Mouse (Mus musculus): Measurements from ENCODE around the gene Olfr372. TPM values are rescaled to one million over a fixed set of nuclear protein-coding genes. Genes with fewer than 3 reads are reported as not detected.
"Not testable (repeated sequence)": the region's sequence is repeated elsewhere in the genome, so short reads cannot be mapped to it uniquely, and the experiment has no call there.

The Olfr372 gene
- polyA plus RNA-seq, 1 experiment from 2014 or later, result not detected

DNA sequence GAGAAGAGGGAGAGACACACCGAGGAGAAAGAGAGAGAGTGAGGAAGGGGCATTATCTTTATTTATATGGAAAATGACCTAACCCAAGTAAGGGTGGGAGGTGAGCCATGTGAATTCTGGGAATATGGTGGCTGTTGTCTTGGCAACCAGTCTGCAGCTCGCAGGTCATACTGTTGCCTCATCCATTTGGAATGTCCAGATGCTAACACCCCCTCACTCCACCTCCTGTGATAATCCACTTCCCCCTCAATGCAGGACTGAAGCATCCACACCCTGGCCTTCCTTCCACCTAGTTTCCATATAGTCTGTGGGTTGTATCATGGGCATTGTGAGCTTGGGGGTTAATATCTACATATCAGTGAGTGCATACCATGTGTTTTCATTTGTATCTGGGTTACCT lies 21.2 kb upstream of the Olfr372 start:
- Histone ChIP-seq H3K27me3 (no peaks in the 10 kb centered on the region), H3K4me3 (replicated peaks) (no peak overlapping the region), H3K9me3 (replicated peaks) (no peaks in the 10 kb centered on the region), H3K4me2 (no peak overlapping the region), H3K36me3 (replicated peaks) (no peaks in the 10 kb centered on the region), H3K9ac (no peak overlapping the region), H3K27ac (replicated peaks) (no peak overlapping the region), H3K4me1 (replicated peaks) (no peaks in the 10 kb centered on the region)
- ATAC-seq (ENCODE audit: insufficient read depth), result no peak
- WGBS (ENCODE audit: insufficient replicate concordance), result 55% methylated on average over 2 of the region's 2 CpGs

DNA sequence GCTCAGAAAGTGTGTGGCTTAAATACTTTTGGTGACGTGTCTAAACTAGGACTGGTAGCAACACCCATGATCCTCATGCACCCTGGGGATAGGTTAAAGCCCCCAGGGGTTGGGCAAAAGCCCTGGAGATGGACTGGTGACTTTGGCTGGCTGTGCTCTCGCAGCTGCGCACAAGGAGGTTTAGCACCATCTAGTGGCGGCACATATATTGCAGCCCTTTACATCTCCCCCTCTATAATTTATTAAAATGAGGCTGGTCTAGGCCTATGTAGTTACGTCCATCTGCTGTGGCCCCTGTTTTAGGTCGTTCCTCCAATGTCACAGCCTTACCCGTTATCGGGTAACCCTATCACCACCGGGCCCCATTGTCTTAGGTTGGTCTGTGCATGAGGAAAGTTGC lies 16.1 kb upstream of the Olfr372 start:
- H3K9ac ChIP-seq; H3K9me3 ChIP-seq (replicated peaks); H3K27ac ChIP-seq (replicated peaks); H3K27me3 ChIP-seq; H3K36me3 ChIP-seq (replicated peaks); H3K4me3 ChIP-seq (replicated peaks); H3K4me1 ChIP-seq (replicated peaks); ATAC-seq (ENCODE audit: insufficient read depth); H3K4me2 ChIP-seq: not testable (repeated sequence)
- WGBS (ENCODE audit: insufficient replicate concordance), result 7% methylated on average over 5 of the region's 9 CpGs

DNA sequence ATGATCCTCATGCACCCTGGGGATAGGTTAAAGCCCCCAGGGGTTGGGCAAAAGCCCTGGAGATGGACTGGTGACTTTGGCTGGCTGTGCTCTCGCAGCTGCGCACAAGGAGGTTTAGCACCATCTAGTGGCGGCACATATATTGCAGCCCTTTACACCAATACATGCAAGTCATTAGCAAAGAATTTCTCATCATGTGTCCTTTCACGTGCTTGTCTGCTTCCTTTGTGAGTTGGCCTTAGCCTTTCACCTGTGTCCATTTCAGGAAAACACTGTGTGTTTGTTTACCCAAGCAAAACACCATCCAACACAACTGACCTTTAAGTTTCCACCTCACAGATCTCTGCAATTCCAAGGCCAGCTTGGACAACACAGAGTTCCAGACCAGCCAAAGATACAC lies 8.1 kb upstream of the Olfr372 start:
- WGBS (ENCODE audit: insufficient replicate concordance), result 13% methylated on average over 4 of the region's 4 CpGs
- H3K27me3 ChIP-seq; H3K9ac ChIP-seq; H3K27ac ChIP-seq (replicated peaks); ATAC-seq (ENCODE audit: insufficient read depth); H3K36me3 ChIP-seq (replicated peaks); H3K4me3 ChIP-seq (replicated peaks); H3K4me1 ChIP-seq (replicated peaks); H3K9me3 ChIP-seq (replicated peaks); H3K4me2 ChIP-seq: not testable (repeated sequence)

DNA sequence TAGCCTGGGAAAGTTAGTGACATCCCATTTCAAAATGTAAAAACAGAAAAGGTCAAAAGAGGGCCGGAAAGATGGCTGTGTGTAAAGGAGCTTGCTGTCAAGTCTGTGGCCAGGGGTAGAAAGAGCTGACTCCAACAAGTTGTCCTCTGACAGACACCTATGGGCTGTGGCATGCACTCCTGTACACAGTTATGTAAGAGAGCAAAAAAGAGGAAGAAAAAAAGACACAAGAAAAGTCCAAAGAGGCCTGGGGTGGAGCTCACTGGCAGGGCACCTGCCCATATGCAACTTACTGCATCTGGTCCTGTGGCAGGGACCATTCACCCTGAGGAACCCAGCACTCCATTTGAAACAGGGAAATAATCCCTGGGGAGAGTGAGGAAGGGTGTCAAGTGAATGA lies 1.5 kb downstream of the Olfr372 start:
- no peak for ATAC-seq (ENCODE audit: insufficient read depth)
- H3K36me3 ChIP-seq (replicated peaks), result no peaks in the 10 kb centered on the region
- no peak overlapping the region for H3K27ac ChIP-seq (replicated peaks)
- no peak overlapping the region for H3K4me3 ChIP-seq (replicated peaks)
- no peaks in the 10 kb centered on the region for H3K27me3 ChIP-seq
- no peak overlapping the region for H3K4me2 ChIP-seq
- H3K4me1 ChIP-seq (replicated peaks), result no peaks in the 10 kb centered on the region
- 43% methylated on average over 1 of the region's 1 CpGs for WGBS (ENCODE audit: insufficient replicate concordance)
- H3K9me3 ChIP-seq (replicated peaks), result no peaks in the 10 kb centered on the region
- H3K9ac ChIP-seq, result no peak overlapping the region

DNA sequence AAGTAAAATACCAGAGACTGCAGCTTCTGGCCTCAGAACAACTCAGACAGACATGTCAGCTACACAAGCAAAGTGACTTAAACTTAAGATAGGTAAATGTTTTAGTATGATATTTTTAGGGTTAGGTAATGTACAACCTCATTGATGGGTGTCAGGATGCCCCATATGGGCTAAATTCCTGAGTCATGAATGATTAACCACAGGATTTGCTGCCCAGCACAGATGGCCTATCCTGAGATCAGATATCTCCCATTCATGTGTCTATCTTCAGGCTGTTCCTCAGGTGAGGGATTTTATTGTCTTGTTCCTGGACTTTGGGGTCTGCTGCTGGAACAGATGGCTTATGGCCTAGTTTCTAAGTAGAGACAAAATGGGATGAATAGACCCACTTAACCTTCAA lies 13.6 kb downstream of the Olfr372 start:
- not testable (repeated sequence) for H3K4me3 ChIP-seq (replicated peaks); H3K36me3 ChIP-seq (replicated peaks); H3K9ac ChIP-seq; H3K27ac ChIP-seq (replicated peaks); H3K9me3 ChIP-seq (replicated peaks); H3K4me2 ChIP-seq; H3K4me1 ChIP-seq (replicated peaks); H3K27me3 ChIP-seq; ATAC-seq (ENCODE audit: insufficient read depth)

DNA sequence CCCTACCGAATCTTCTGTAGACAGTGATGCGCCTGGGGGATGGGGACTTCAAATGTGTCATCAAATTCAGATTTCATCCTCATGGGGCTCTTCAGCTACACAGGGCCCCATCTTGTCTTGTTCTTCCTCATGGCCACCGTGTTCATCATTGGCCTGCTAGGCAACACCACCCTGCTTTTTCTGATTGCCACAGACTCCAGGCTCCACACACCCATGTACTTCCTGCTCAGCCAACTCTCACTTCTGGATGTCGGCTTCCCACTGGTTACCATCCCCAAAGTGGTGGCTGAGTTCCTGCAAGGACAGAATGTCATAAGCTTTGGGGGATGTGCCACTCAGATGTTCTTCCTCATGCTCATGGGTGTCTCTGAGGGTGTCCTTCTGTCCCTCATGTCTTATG lies 16.6 kb downstream of the Olfr372 start:
- not testable (repeated sequence) for H3K9ac ChIP-seq; H3K4me1 ChIP-seq (replicated peaks); H3K4me3 ChIP-seq (replicated peaks); H3K27ac ChIP-seq (replicated peaks); H3K27me3 ChIP-seq; H3K9me3 ChIP-seq (replicated peaks); H3K4me2 ChIP-seq; H3K36me3 ChIP-seq (replicated peaks); ATAC-seq (ENCODE audit: insufficient read depth)
- 63% methylated on average over 3 of the region's 4 CpGs for WGBS (ENCODE audit: insufficient replicate concordance)

DNA sequence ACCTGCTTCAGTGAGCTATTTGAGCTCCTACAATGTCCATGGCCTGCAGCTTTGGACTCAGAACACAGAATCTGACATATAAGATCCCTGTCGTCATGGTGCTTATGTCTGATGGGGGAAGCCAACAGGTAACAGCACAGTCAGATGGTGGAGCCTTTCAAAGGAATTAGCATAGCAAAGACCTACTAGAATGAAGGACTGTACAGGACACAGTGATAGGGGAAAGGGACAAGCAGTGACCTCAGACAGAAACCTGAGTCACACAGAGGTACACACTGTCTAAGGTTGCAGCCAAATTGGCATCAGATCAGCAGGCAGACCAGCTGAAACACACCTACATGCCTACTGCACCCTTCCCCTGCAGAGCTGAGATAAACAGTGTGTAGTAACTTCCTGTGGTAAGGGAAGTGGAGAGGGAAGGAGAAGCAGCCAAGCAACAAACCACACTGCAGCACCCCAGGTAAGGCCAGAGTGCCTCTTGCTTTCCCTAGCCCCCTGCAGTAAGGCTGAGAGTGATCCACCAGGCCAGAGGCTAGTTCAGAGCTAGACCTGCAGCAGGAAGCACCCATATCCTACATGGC lies 25.9 kb downstream of the Olfr372 start:
- not testable (repeated sequence) for ATAC-seq (ENCODE audit: insufficient read depth); H3K9me3 ChIP-seq (replicated peaks); H3K9ac ChIP-seq; H3K27ac ChIP-seq (replicated peaks); H3K4me1 ChIP-seq (replicated peaks); H3K4me3 ChIP-seq (replicated peaks); H3K27me3 ChIP-seq; H3K36me3 ChIP-seq (replicated peaks); H3K4me2 ChIP-seq
- 39% methylated on average over 1 of the region's 1 CpGs for WGBS (ENCODE audit: insufficient replicate concordance)

DNA sequence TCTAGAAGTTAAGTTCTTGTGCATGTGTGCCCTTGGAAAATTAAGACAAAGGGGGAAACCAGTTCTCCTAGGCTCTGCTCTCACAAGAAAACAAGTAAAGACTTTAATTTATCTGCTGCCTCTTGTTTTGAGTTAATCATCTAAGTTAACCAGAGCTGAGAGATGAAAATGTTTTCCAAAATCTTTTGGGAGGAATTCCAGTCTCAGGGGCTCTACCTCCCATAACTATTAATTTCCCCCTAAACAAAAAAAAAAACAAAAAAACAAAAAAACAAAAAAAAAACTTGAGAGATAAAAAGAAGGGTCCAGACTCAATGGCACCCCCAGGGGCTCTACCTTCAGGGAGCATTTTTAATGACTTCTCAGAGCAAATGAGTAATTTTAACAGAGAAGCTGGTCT lies 41.9 kb downstream of the Olfr372 start, which contains the start of gene Olfr373:
Gene Olfr373, plus strand, starts transcription at position 301 of the 400 bp plus-strand sequence.
- ATAC-seq (ENCODE audit: insufficient read depth); H3K9ac ChIP-seq; H3K27ac ChIP-seq (replicated peaks): not testable (repeated sequence)

DNA sequence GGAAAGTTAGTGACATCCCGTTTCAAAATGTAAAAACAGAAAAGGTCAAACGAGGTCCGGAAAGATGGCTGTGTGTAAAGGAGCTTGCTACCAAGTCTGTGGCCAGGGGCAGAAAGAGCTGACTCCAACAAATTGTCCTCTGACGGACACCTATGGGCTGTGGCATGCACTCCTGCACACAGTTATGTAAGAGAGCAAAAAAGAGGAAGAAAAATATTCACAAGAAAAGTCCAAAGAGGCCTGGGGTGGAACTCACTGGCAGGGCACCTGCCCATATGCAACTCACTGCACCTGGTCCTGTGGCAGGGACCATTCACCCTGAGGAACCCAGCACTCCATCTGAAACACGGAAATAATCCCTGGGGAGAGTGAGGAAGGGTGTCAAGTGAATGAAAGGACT lies 43.7 kb downstream of the Olfr372 start:
- no peaks in the 10 kb centered on the region for H3K27me3 ChIP-seq

More for the DNA sequence above, 41.9 kb downstream of the Olfr372 start, which contains the start of gene Olfr373:
- not testable (repeated sequence) for H3K36me3 ChIP-seq (replicated peaks); H3K4me2 ChIP-seq; H3K9me3 ChIP-seq (replicated peaks); H3K27me3 ChIP-seq; H3K4me1 ChIP-seq (replicated peaks); H3K4me3 ChIP-seq (replicated peaks)

DNA sequence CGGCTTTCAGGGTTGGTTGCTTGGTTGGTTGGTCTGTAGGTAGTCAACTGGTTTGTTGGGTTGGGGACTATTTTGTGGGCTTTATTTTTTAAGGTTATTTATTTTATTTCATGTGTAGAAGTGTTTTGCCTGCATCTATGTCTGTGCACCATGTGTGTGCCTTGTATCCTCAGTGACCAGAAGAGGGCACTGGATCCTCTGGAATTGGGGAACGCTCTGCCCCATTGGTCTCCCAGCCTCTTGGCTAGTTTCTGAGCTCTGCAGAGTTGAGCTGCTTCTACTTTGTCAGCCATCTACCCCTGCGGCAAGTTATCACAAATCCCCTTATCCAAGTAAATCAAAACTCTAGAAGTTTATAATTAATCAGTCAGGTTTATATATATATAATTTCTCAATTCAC lies 46.6 kb downstream of the Olfr372 start:
- not testable (repeated sequence) for H3K4me2 ChIP-seq; H3K4me1 ChIP-seq (replicated peaks); H3K9ac ChIP-seq; H3K9me3 ChIP-seq (replicated peaks); H3K27me3 ChIP-seq; ATAC-seq (ENCODE audit: insufficient read depth); H3K36me3 ChIP-seq (replicated peaks); H3K4me3 ChIP-seq (replicated peaks); H3K27ac ChIP-seq (replicated peaks)
- WGBS (ENCODE audit: insufficient replicate concordance), result 57% methylated on average over 3 of the region's 3 CpGs

More for the DNA sequence above, 43.7 kb downstream of the Olfr372 start:
- no peak overlapping the region for H3K27ac ChIP-seq (replicated peaks)
- H3K4me1 ChIP-seq (replicated peaks), result no peaks in the 10 kb centered on the region
- no peak overlapping the region for H3K4me3 ChIP-seq (replicated peaks)
- no peak for ATAC-seq (ENCODE audit: insufficient read depth)
- no peaks in the 10 kb centered on the region for H3K9me3 ChIP-seq (replicated peaks)
- no peak overlapping the region for H3K9ac ChIP-seq
- H3K36me3 ChIP-seq (replicated peaks), result no peaks in the 10 kb centered on the region
- H3K4me2 ChIP-seq, result no peak overlapping the region
- 38% methylated on average over 5 of the region's 5 CpGs for WGBS (ENCODE audit: insufficient replicate concordance)

DNA sequence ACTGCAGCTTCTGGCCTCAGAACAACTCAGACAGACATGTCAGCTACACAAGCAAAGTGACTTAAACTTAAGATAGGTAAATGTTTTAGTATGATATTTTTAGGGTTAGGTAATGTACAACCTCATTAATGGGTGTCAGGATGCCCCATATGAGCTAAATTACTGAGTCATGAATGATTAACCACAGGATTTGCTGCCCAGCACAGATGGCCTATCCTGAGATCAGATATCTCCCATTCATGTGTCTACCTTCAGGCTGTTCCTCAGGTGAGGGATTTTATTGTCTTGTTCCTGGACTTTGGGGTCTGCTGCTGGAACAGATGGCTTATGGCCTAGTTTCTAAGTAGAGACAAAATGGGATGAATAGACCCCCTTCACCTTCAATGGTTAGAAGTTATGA lies 55.7 kb downstream of the Olfr372 start:
- not testable (repeated sequence) for ATAC-seq (ENCODE audit: insufficient read depth); H3K9ac ChIP-seq; H3K4me2 ChIP-seq; H3K4me1 ChIP-seq (replicated peaks); H3K36me3 ChIP-seq (replicated peaks); H3K4me3 ChIP-seq (replicated peaks); H3K27ac ChIP-seq (replicated peaks); H3K27me3 ChIP-seq; H3K9me3 ChIP-seq (replicated peaks)

DNA sequence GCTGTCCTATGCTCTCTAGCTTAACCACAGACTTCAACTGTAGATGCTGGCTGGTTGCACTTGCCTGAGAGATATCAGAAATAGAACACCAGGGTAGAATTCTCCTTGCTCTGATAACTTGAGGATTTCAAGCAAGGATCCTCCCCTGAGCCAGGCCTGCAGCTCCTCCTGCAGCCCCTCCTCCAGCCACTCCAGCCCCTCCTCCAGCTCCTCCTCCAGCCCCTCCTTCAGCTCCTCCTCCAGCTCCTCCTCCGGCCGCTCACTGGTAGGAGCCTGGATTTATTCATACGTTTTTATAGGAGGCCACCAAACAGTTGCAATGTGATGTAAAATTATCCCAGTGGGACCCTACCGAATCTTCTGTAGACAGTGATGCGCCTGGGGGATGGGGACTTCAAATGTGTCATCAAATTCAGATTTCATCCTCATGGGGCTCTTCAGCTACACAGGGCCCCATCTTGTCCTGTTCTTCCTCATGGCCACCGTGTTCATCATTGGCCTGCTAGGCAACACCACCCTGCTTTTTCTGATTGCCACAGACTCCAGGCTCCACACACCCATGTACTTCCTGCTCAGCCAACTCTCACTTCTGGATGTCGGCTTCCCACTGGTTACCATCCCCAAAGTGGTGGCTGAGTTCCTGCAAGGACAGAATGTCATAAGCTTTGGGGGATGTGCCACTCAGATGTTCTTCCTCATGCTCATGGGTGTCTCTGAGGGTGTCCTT lies 58.5 kb downstream of the Olfr372 start:
- not testable (repeated sequence) for ATAC-seq (ENCODE audit: insufficient read depth); H3K27ac ChIP-seq (replicated peaks); H3K36me3 ChIP-seq (replicated peaks); H3K4me1 ChIP-seq (replicated peaks); H3K27me3 ChIP-seq; H3K9ac ChIP-seq; H3K4me3 ChIP-seq (replicated peaks); H3K4me2 ChIP-seq; H3K9me3 ChIP-seq (replicated peaks)
- 52% methylated on average over 6 of the region's 7 CpGs for WGBS (ENCODE audit: insufficient replicate concordance)

Data from liver, embryonic 15.5 days (tissue).